In the genomic region with DNA sequence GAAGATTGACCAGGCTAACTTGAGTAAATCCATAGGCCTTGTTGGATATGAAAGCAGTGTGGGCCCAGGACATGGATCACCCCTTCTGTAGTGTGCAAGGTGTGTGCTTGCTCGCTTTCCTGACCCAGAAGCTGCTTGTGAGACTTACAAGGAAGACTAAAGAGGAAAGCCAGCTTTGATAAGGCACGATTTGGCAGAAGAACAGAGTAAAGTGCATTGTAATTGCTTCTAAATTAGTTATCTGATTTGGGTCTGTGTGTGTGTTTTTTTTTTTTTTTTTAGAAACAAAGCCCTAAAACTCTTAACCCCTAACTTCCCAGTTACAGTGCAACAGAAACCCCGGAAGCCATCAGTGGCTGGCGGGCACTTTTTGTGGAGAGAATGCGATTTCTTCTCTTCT, we compare ENCODE assay signal across 2 mouse cellular contexts.
TF ChIP-seq lines count a peak whose summit lies in the region.

No protein-coding gene starts in this region.

TF ChIP-seq in CH12.LX, 34 proteins besides CTCF, POLR2A, EP300 and RAD21 (continued from another document):
- no peak for TF ChIP-seq USF1 (IDR thresholded peaks at IDR 0.05; ENCODE audit: low read depth, low read length)
- TF ChIP-seq NELFE (IDR thresholded peaks at IDR 0.05; ENCODE audit: low read depth, low read length): no peak
- no peak for TF ChIP-seq IRF4 (IDR thresholded peaks at IDR 0.05; ENCODE audit: low read depth, low read length)
- no peak for TF ChIP-seq JUND (conservative IDR thresholded peaks at IDR 0.05; ENCODE audit: low read depth, low read length)
- no peak for TF ChIP-seq UBTF (IDR thresholded peaks at IDR 0.05; ENCODE audit: low read depth, low read length)
- TF ChIP-seq CHD1 (IDR thresholded peaks at IDR 0.05; ENCODE audit: low read depth, low read length): no peak
- TF ChIP-seq HCFC1 (IDR thresholded peaks at IDR 0.05; ENCODE audit: low read depth, low read length): no peak

TF ChIP-seq in MEL, 35 proteins besides CTCF, POLR2A, EP300 and RAD21 (continued from another document):
- peak; percentile 57 for TF ChIP-seq TCF12 (IDR thresholded peaks at IDR 0.05; ENCODE audit: low read depth, low read length)
- TF ChIP-seq SIN3A (IDR thresholded peaks at IDR 0.05; ENCODE audit: low read length): peak; percentile 79
- peak; percentile 91 for TF ChIP-seq ETS1 (IDR thresholded peaks at IDR 0.05; ENCODE audit: low read depth, low read length)
- TF ChIP-seq USF2 (IDR thresholded peaks at IDR 0.05; ENCODE audit: borderline replicate concordance in 1 of 2, insufficient read depth in 1 of 2, low read depth in 1 of 2, low read length in 2 of 2): no peak
- TF ChIP-seq RCOR1 (IDR thresholded peaks at IDR 0.05; ENCODE audit: low read depth, low read length): peak; percentile 77
- TF ChIP-seq KAT2A (conservative IDR thresholded peaks at IDR 0.05; ENCODE audit: low read depth, low read length): no peak
TF ChIP-seq in MEL: peak in this region for 8.
